ENCODE assay signal across 8 mouse cellular contexts in genomic region chr1:73962668-73963371, GRCm38 (mm10).
DNase-seq lines count a peak whose midpoint lies in the region; ATAC-seq and TF ChIP-seq lines count a peak whose summit lies in the region.

No protein-coding gene starts in this region.

- no peaks in the 10 kb centered on the region for H3K27me3 ChIP-seq in Patski
- no peaks in the 10 kb centered on the region for H3K27me3 ChIP-seq in hindbrain, embryonic 13.5 days
- no peaks in the 10 kb centered on the region for H3K27me3 ChIP-seq in limb, embryonic 11.5 days (ENCODE audit: control insufficient read depth, insufficient read depth, low read length)
- no peaks in the 10 kb centered on the region for H3K27me3 ChIP-seq in midbrain, embryonic 11.5 days (ENCODE audit: control insufficient read depth, insufficient read depth, low read length)
- no peaks in the 10 kb centered on the region for H3K27me3 ChIP-seq in testis, adult 2 months (ENCODE audit: control insufficient read depth, insufficient read depth, low read length)
- H3K27me3 ChIP-seq in thymus, adult 2 months (ENCODE audit: control insufficient read depth, insufficient read depth, low read length): no peaks in the 10 kb centered on the region

- H3K9me3 ChIP-seq in hindbrain, embryonic 13.5 days: no peaks in the 10 kb centered on the region
- no peaks in the 10 kb centered on the region for H3K9me3 ChIP-seq in limb, embryonic 11.5 days (ENCODE audit: control insufficient read depth, low read length)
- no peaks in the 10 kb centered on the region for H3K9me3 ChIP-seq in midbrain, embryonic 11.5 days (ENCODE audit: control insufficient read depth, low read length)

- CTCF ChIA-PET in Patski (lab: Charles Lee): interaction anchor here (1.3 to 1.7 kb wide), 2 partner anchors 9 to 36 kb away, joined by 3 to 4 read pairs; no protein-coding TSS in a partner anchor

- POLR2A ChIA-PET in Patski (lab: Charles Lee): interaction anchor here (1.5 to 2.0 kb wide), 2 partner anchors 12 to 16 kb away, joined by 4 to 6 read pairs; no protein-coding TSS in a partner anchor

- peak overlapping the region; percentile 78 for H3K27ac ChIP-seq in hindbrain, embryonic 13.5 days
- H3K27ac ChIP-seq in limb, embryonic 11.5 days (replicated peaks; ENCODE audit: low read depth, low read length): peak overlapping the region; percentile 80
- H3K27ac ChIP-seq in midbrain, embryonic 11.5 days (ENCODE audit: low read depth, low read length): no peak overlapping the region
- peak overlapping the region; percentile 26 for H3K27ac ChIP-seq in testis, adult 2 months (ENCODE audit: control insufficient read depth, insufficient read depth, low read depth, low read length)
- H3K27ac ChIP-seq in thymus, adult 2 months (ENCODE audit: control insufficient read depth, insufficient read depth, low read length): no peak overlapping the region

- peak overlapping the region; percentile 45 for H3K4me2 ChIP-seq in hindbrain, embryonic 13.5 days
- H3K4me2 ChIP-seq in limb, embryonic 11.5 days (ENCODE audit: low read depth, severe bottlenecking): peak overlapping the region; percentile 33
- peak overlapping the region; percentile 23; the same call in 1 of the 2 replicates for H3K4me2 ChIP-seq in midbrain, embryonic 11.5 days

- 16% methylated on average over 12 of the region's 12 CpGs for WGBS in hindbrain, embryonic 13.5 days
- 9% methylated on average over 12 of the region's 12 CpGs for WGBS in limb, embryonic 11.5 days
- 9% methylated on average over 12 of the region's 12 CpGs for WGBS in midbrain, embryonic 11.5 days
- 66% methylated on average over 12 of the region's 12 CpGs for WGBS in thymus, adult 2 months

- no peak for TF ChIP-seq POLR2A in testis, adult 2 months (IDR thresholded peaks at IDR 0.05; ENCODE audit: control insufficient read depth, low read depth, low read length)
- TF ChIP-seq POLR2A in thymus, adult 2 months (IDR thresholded peaks at IDR 0.05; ENCODE audit: control insufficient read depth, extremely low read depth, insufficient read depth, low read length, poor library complexity): no peak

- peaks cover 28% of the 10 kb centered on the region for H3K4me1 ChIP-seq in hindbrain, embryonic 13.5 days (replicated peaks)
- H3K4me1 ChIP-seq in limb, embryonic 11.5 days (ENCODE audit: control insufficient read depth, insufficient read depth, low read length): peaks cover 31% of the 10 kb centered on the region
- H3K4me1 ChIP-seq in midbrain, embryonic 11.5 days (ENCODE audit: control insufficient read depth, insufficient read depth, low read length): peaks cover 11% of the 10 kb centered on the region
- peaks cover 13% of the 10 kb centered on the region for H3K4me1 ChIP-seq in testis, adult 2 months (ENCODE audit: control insufficient read depth, insufficient read depth, low read length)
- peaks cover 12% of the 10 kb centered on the region for H3K4me1 ChIP-seq in thymus, adult 2 months (replicated peaks; ENCODE audit: control insufficient read depth, insufficient read depth, low read length)

- peak overlapping the region; percentile 58 for H3K9ac ChIP-seq in hindbrain, embryonic 13.5 days
- H3K9ac ChIP-seq in limb, embryonic 11.5 days (ENCODE audit: low read length): peak overlapping the region; percentile 34; the same call in 1 of the 2 replicates
- no peak overlapping the region; the same call in 1 of the 2 replicates for H3K9ac ChIP-seq in midbrain, embryonic 11.5 days (ENCODE audit: low read length)

- peak overlapping the region; percentile 11; the same call in 1 of the 2 replicates for H3K4me3 ChIP-seq in hindbrain, embryonic 13.5 days
- no peak overlapping the region for H3K4me3 ChIP-seq in limb, embryonic 11.5 days (ENCODE audit: low read depth, low read length)
- H3K4me3 ChIP-seq in midbrain, embryonic 11.5 days (ENCODE audit: low read depth, low read length): no peak overlapping the region
- no peak overlapping the region for H3K4me3 ChIP-seq in testis, adult 2 months (ENCODE audit: control insufficient read depth, low read depth, low read length)
- no peak overlapping the region for H3K4me3 ChIP-seq in thymus, adult 2 months (ENCODE audit: control insufficient read depth, insufficient read depth, low read length)

- in situ Hi-C loops in Patski (cut with MboI; ENCODE audit: low pct_unique_long_range_greater_than_20kb): no loop called here

- H3K36me3 ChIP-seq in hindbrain, embryonic 13.5 days: no peaks in the 10 kb centered on the region
- H3K36me3 ChIP-seq in limb, embryonic 11.5 days (ENCODE audit: control insufficient read depth, insufficient read depth, low read length): no peaks in the 10 kb centered on the region
- H3K36me3 ChIP-seq in midbrain, embryonic 11.5 days (ENCODE audit: control insufficient read depth, insufficient read depth, low read length): no peaks in the 10 kb centered on the region
- H3K36me3 ChIP-seq in testis, adult 2 months (ENCODE audit: control insufficient read depth, insufficient read depth, low read length): no peaks in the 10 kb centered on the region
- H3K36me3 ChIP-seq in thymus, adult 2 months (ENCODE audit: control insufficient read depth, insufficient read depth, low read length): no peaks in the 10 kb centered on the region

- ATAC-seq in Patski: peak; percentile 53
- ATAC-seq in hindbrain, embryonic 13.5 days (ENCODE audit: low FRiP score): peak; percentile 88
- ATAC-seq in limb, embryonic 11.5 days (ENCODE audit: insufficient number of reproducible peaks, low FRiP score, low TSS enrichment, low read depth): peak; percentile 82
- ATAC-seq in midbrain, embryonic 11.5 days (ENCODE audit: low FRiP score): peak; percentile 91

- no peak for TF ChIP-seq CTCF in Patski (IDR thresholded peaks at IDR 0.05)
- TF ChIP-seq CTCF in testis, adult 2 months (IDR thresholded peaks at IDR 0.05; ENCODE audit: control insufficient read depth, insufficient read depth, insufficient replicate concordance, low read depth, low read length): no peak
- TF ChIP-seq CTCF in thymus, adult 2 months (IDR thresholded peaks at IDR 0.05; ENCODE audit: borderline replicate concordance, control insufficient read depth, extremely low read depth, insufficient read depth, low read length, poor library complexity): no peak

- DNase-seq in Patski (ENCODE audit: low read depth, low spot score): no peak
- DNase-seq in brain, adult 2 months (ENCODE audit: low read depth, low spot score): peak; percentile 85
- peak; percentile 82 to 92 for DNase-seq in gastrocnemius, adult 8-10 months (ENCODE audit: low spot score in 2 of 2)
- DNase-seq in limb, embryonic 11.5 days (ENCODE audit: low spot score): peak; percentile 65
- peak; percentile 91 for DNase-seq in midbrain, embryonic 11.5 days (ENCODE audit: low spot score, missing footprints)
- no peak for DNase-seq in thymus, adult 2 months

Comparison
In these comparisons a context has a peak if more than half of its experiments do, and no peak if none do; other contexts are left out.
1. DNase-seq: peak in brain, adult 2 months (single experiment), gastrocnemius, adult 8-10 months (2 of 2), limb, embryonic 11.5 days (single experiment) and midbrain, embryonic 11.5 days (single experiment); none in Patski (single experiment) and thymus, adult 2 months (single experiment).
2. H3K27ac ChIP-seq: peak in hindbrain, embryonic 13.5 days (single experiment), limb, embryonic 11.5 days (single experiment) and testis, adult 2 months (single experiment); none in midbrain, embryonic 11.5 days (single experiment) and thymus, adult 2 months (single experiment).
3. Peak in every context shown above with its lines, with median percentiles within 50 percentile points of each other: ATAC-seq and H3K4me2 ChIP-seq.